Mouse (Mus musculus) midbrain, embryonic 14.5 days (tissue): ENCODE measurements around the gene Asf1b. TPM values are rescaled to one million over a fixed set of nuclear protein-coding genes. Genes with fewer than 3 reads are reported as not detected.

ENCODE experiments used
- ATAC-seq: fragments of 200-750 bp; cut with Nextera tagmentation; 2 replicates; pipeline ENCODE4 v1.8.0; 2017; ENCODE audit warnings: moderate number of reproducible peaks, moderate library complexity; ENCODE audit not compliant: low FRiP score, low TSS enrichment
- DNase-seq: peaks from one replicate; pipeline ENCODE4 v3.0.0-alpha.2; 2015
- H3K27ac ChIP-seq: fragments of 300-500 bp; sonication (generic); replicated peaks from 2 replicates; pipeline ENCODE4 v1.5.1; 2014; ENCODE audit warnings: mild to moderate bottlenecking, low read depth, low read length, moderate library complexity
- H3K27me3 ChIP-seq: fragments of 300-500 bp; sonication (generic); 2 replicates; pipeline ENCODE4 v1.6.1; 2014; ENCODE audit warnings: low read length, control low read depth, mixed read lengths; ENCODE audit not compliant: control insufficient read depth, insufficient read depth
- H3K36me3 ChIP-seq: fragments of 300-500 bp; sonication (generic); 2 replicates; pipeline ENCODE4 v1.6.1; 2014; ENCODE audit warnings: low read length, control low read depth; ENCODE audit not compliant: control insufficient read depth, insufficient read depth
- H3K4me1 ChIP-seq: fragments of 300-500 bp; sonication (generic); 2 replicates; pipeline ENCODE4 v1.6.1; 2014; ENCODE audit warnings: mild to moderate bottlenecking, antibody characterized with exemption, low read length, control low read depth; ENCODE audit not compliant: control insufficient read depth, insufficient read depth
- H3K4me2 ChIP-seq: fragments of 300-500 bp; sonication (generic); 2 replicates; pipeline ENCODE4 v1.6.1; 2014; ENCODE audit warnings: mild to moderate bottlenecking, low read length, moderate library complexity
- H3K4me3 ChIP-seq: fragments of 300-500 bp; sonication (generic); replicated peaks from 2 replicates; pipeline ENCODE4 v1.5.1; 2014; ENCODE audit warnings: low read depth, low read length
- H3K9ac ChIP-seq: fragments of 300-500 bp; sonication (generic); replicated peaks from 2 replicates; pipeline ENCODE4 v1.6.1; 2014; ENCODE audit warnings: mild to moderate bottlenecking, low read length, moderate library complexity
- H3K9me3 ChIP-seq: fragments of 300-500 bp; sonication (generic); 2 replicates; pipeline ENCODE4 v1.6.1; 2016; ENCODE audit warnings: low read length, control low read depth, mixed read lengths; ENCODE audit not compliant: control insufficient read depth
- WGBS: fragments of 180-500 bp; shearing (Covaris S2); extraction: QIAGEN DNeasy Blood & Tissue Kit; methylation state at CpG from one replicate; pipeline ENCODE4 v1.1.7; 2014; 5-methylcytosine and 5-hydroxymethylcytosine counted together
- polyA plus RNA-seq: library from polyadenylated mRNA; unstranded; fragments of >200 nt; fragmentation: Nextera tagmentation; extraction: Ambion mirVana; gene quantifications from 2 replicates; pipeline ENCODE4 v1.2.1, GENCODE M21; 2014

The Asf1b gene
- polyA plus RNA-seq, 1 experiment from 2014 or later: 15.5 TPM

- 70% methylated on average over 3 of the region's 3 CpGs for WGBS
These were observed 33.7 kb upstream of the Asf1b start for GRCm38 (mm10) chr8:83921558-83921957.

DNA sequence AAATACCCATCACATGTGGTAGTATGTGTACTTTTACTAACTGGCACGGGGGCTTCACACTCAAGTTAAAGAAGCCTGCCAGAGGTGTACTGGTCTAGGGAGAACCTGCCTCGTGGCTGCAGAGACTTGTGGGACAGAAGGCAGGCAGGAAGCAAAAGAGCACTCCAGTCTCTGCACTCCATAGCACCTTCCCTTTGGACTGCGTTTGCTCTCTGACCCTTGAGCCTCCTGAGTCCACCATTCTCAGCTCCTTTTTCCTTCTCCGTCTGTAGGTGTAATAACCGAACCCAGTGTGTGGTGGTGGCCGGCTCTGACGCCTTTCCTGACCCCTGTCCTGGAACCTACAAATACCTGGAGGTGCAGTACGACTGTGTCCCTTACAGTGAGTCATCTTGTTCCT lies 32.6 kb upstream of the Asf1b start:
- ATAC-seq (no peak), DNase-seq (no peak)
- Histone ChIP-seq H3K36me3 (peaks cover 82% of the 10 kb centered on the region), H3K4me2 (no peak overlapping the region), H3K9me3 (no peaks in the 10 kb centered on the region), H3K4me3 (no peak overlapping the region), H3K4me1 (no peaks in the 10 kb centered on the region), H3K9ac (no peak overlapping the region), H3K27me3 (no peaks in the 10 kb centered on the region), H3K27ac (no peak overlapping the region)
- 94% methylated on average over 8 of the region's 8 CpGs for WGBS

More at GRCm38 (mm10) chr8:83921558-83921957, 33.7 kb upstream of the Asf1b start:
- peak; percentile 14; the same call in 1 of the 2 replicates for ATAC-seq
- H3K4me3 ChIP-seq: no peak overlapping the region
- no peak overlapping the region for H3K27ac ChIP-seq
- no peaks in the 10 kb centered on the region for H3K27me3 ChIP-seq
- H3K9me3 ChIP-seq: no peaks in the 10 kb centered on the region
- no peaks in the 10 kb centered on the region for H3K4me1 ChIP-seq
- no peak overlapping the region for H3K9ac ChIP-seq
- H3K36me3 ChIP-seq: peaks cover 71% of the 10 kb centered on the region
- peak; percentile 91 for DNase-seq
- no peak overlapping the region for H3K4me2 ChIP-seq

DNA sequence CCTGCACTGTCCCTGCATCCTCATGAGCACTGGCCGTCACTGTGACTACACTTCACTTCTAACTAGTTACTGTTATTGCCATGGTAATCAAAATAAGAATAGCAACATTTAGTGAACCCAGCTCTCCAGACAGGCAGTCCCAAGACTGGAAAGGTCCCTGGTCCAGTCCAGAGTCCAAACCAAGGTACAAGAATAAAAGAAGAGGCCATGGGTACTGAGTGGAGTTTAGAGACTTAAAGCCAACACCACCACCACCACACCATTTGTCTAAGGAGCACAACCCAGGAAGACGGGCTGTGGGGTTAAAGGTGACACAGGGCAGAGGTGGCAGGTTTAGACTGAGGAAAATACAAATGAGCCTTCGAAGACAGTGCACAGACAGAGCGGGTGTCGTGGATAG lies 30.7 kb upstream of the Asf1b start:
- Histone ChIP-seq H3K36me3 (peaks cover 88% of the 10 kb centered on the region), H3K27me3 (no peaks in the 10 kb centered on the region)
- WGBS: 90% methylated on average over 5 of the region's 5 CpGs

DNA sequence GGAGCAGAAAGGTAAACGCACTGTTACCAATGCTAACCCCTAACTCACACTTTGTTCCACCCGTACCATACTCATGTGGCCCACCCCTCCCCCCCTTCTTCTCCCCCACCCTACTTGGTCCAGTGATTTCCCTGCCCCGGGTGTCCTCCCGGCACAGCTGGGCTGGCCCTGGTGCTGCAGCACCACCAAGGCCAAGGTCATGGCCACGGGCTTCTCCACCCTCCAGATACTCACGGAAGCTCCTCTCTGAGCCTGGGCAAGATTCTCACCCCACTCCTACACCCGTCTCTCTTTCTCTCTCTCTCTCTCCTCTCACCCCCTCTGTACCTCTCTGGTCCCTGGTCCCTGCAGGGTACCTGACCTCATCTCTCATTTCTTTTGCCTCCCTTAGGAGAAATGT lies 29.0 kb upstream of the Asf1b start:
- Histone ChIP-seq H3K27ac (no peak overlapping the region), H3K36me3 (peaks cover 90% of the 10 kb centered on the region), H3K4me2 (no peak overlapping the region), H3K4me3 (no peak overlapping the region), H3K9ac (no peak overlapping the region), H3K9me3 (no peaks in the 10 kb centered on the region), H3K4me1 (no peaks in the 10 kb centered on the region), H3K27me3 (no peaks in the 10 kb centered on the region)
- DNase-seq (no peak), ATAC-seq (no peak)
- 81% methylated on average over 7 of the region's 7 CpGs for WGBS

More for the DNA sequence above, 30.7 kb upstream of the Asf1b start:
- no peaks in the 10 kb centered on the region for H3K9me3 ChIP-seq
- no peak overlapping the region for H3K4me3 ChIP-seq
- ATAC-seq (no peak), DNase-seq (no peak)
- no peak overlapping the region for H3K4me2 ChIP-seq
- no peak overlapping the region for H3K9ac ChIP-seq
- no peak overlapping the region for H3K27ac ChIP-seq
- H3K4me1 ChIP-seq: no peaks in the 10 kb centered on the region

DNA sequence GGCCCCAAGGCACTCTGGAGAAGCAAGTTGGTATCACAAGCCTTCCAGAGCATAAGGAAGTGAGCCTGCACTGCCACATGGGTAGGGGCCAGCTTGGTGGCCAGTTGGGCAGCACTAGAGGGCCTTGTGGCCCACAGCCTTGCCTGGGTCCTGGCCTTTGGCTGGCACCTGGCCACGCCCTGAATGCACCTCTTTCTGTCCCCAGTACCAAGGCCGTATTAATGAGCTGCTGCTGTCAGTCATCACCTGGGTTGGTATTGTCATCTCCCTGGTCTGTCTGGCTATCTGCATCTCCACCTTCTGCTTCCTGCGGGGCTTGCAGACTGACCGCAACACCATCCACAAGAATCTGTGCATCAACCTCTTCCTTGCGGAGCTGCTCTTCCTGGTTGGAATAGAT lies 21.1 kb upstream of the Asf1b start:
- Histone ChIP-seq H3K9me3 (no peaks in the 10 kb centered on the region), H3K9ac (no peak overlapping the region), H3K36me3 (peaks cover 100% of the 10 kb centered on the region), H3K4me2 (no peak overlapping the region), H3K27ac (no peak overlapping the region), H3K27me3 (no peaks in the 10 kb centered on the region), H3K4me3 (no peak overlapping the region), H3K4me1 (no peaks in the 10 kb centered on the region)
- DNase-seq (no peak), ATAC-seq (no peak)
- whole genome bisulfite sequencing: 89% methylated on average over 5 of the region's 5 CpGs

GRCm38 (mm10) chr8:83934994-83935393 lies 20.3 kb upstream of the Asf1b start:
- Histone ChIP-seq H3K9me3 (no peaks in the 10 kb centered on the region), H3K9ac (no peak overlapping the region), H3K27ac (no peak overlapping the region), H3K27me3 (no peaks in the 10 kb centered on the region), H3K4me3 (no peak overlapping the region), H3K36me3 (peaks cover 100% of the 10 kb centered on the region), H3K4me1 (no peaks in the 10 kb centered on the region), H3K4me2 (no peak overlapping the region)
- DNase-seq (no peak), ATAC-seq (no peak)
- WGBS: 83% methylated on average over 2 of the region's 2 CpGs

DNA sequence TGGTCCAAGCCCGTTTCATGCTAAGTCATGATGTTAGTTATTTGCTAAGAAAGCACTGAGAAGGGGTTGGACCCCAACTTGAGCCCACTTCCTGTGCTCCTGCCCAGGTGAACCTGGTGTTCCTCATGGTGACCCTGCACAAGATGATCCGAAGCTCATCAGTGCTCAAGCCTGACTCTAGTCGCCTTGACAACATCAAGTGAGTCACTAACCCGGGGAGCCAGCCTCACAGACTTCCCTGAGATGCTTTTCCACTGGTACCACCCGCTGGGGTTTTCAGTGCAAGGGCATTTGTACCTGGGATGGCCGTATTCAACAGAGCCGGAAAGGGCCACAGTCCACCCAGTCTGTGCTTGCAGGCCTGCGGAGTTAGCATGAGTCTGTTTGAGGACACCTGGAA lies 19.9 kb upstream of the Asf1b start:
- no peak overlapping the region for H3K9ac ChIP-seq
- H3K27ac ChIP-seq: no peak overlapping the region
- H3K27me3 ChIP-seq: no peaks in the 10 kb centered on the region
- H3K4me1 ChIP-seq: no peaks in the 10 kb centered on the region
- H3K9me3 ChIP-seq: no peaks in the 10 kb centered on the region
- H3K36me3 ChIP-seq: peaks cover 100% of the 10 kb centered on the region
- no peak overlapping the region for H3K4me3 ChIP-seq
- no peak for DNase-seq
- no peak for ATAC-seq
- H3K4me2 ChIP-seq: no peak overlapping the region
- 94% methylated on average over 8 of the region's 8 CpGs for WGBS

GRCm38 (mm10) chr8:83937645-83938044 lies 17.7 kb upstream of the Asf1b start:
- DNase-seq (no peak), ATAC-seq (no peak)
- H3K27me3 ChIP-seq: no peaks in the 10 kb centered on the region
- H3K4me1 ChIP-seq: no peaks in the 10 kb centered on the region
- H3K9me3 ChIP-seq: no peaks in the 10 kb centered on the region
- no peak overlapping the region for H3K9ac ChIP-seq
- WGBS: 96% methylated on average over 7 of the region's 7 CpGs
- no peak overlapping the region for H3K4me3 ChIP-seq
- H3K36me3 ChIP-seq: peaks cover 79% of the 10 kb centered on the region
- H3K27ac ChIP-seq: no peak overlapping the region
- no peak overlapping the region for H3K4me2 ChIP-seq

DNA sequence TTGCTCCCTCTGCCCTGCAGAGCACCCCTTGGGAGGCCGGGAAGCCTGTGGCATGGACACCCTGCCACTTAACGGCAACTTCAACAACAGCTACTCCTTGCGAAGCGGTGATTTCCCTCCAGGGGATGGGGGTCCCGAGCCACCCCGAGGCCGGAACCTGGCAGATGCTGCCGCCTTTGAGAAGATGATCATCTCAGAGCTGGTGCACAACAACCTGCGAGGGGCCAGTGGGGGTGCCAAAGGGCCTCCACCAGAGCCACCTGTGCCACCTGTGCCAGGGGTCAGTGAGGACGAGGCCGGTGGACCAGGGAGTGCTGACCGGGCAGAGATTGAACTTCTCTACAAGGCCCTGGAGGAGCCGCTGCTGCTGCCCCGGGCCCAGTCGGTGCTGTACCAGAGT lies 17.0 kb upstream of the Asf1b start:
- Histone ChIP-seq H3K36me3 (peaks cover 72% of the 10 kb centered on the region), H3K4me1 (no peaks in the 10 kb centered on the region), H3K27me3 (no peaks in the 10 kb centered on the region), H3K27ac (no peak overlapping the region), H3K9me3 (no peaks in the 10 kb centered on the region), H3K9ac (no peak overlapping the region), H3K4me3 (no peak overlapping the region), H3K4me2 (no peak overlapping the region)
- WGBS: 95% methylated on average over 15 of the region's 15 CpGs
- DNase-seq (no peak), ATAC-seq (no peak)
